In genomic region chr17:87335727-87336126, GRCm38 (mm10) we compare ENCODE assay signal across 18 mouse cellular contexts. TPM values are rescaled to one million over a fixed set of nuclear protein-coding genes. Genes with fewer than 3 reads are reported as not detected.
A peak's percentile ranks its signal among the peaks of the same experiment; 100 is the strongest.
DNase-seq lines count a peak whose midpoint lies in the region; ATAC-seq and TF ChIP-seq lines count a peak whose summit lies in the region.
"Had no signal": no experiment of that assay in that cellular context is flagged by ENCODE, and none has a peak within 500 bp of the region (broad histone marks: within the 10 kb centered on the region; RNA-seq: fewer than 3 reads in every experiment).

No protein-coding gene starts in this region.

- H3K9me3 ChIP-seq in kidney, postnatal 0 days (replicated peaks; ENCODE audit: low read length) = no peaks in the 10 kb centered on the region
- H3K9me3 ChIP-seq in midbrain, postnatal 0 days (ENCODE audit: low read length) = no peaks in the 10 kb centered on the region
- H3K9me3 ChIP-seq in midbrain, embryonic 13.5 days = no peaks in the 10 kb centered on the region
- H3K9me3 ChIP-seq: forebrain, embryonic 12.5 days; heart, embryonic 12.5 days; kidney, embryonic 15.5 days; limb, embryonic 13.5 days had no signal

- H3K27ac ChIP-seq in cerebellum, adult 2 months (ENCODE audit: insufficient read depth, low read length) = no peak overlapping the region
- no peak overlapping the region for H3K27ac ChIP-seq in kidney, postnatal 0 days
- no peak overlapping the region for H3K27ac ChIP-seq in midbrain, postnatal 0 days (ENCODE audit: low read depth, low read length)
- no peak overlapping the region for H3K27ac ChIP-seq in midbrain, embryonic 13.5 days
- H3K27ac ChIP-seq: forebrain, embryonic 12.5 days; kidney, embryonic 15.5 days; limb, embryonic 13.5 days had no signal

- no peak overlapping the region for H3K9ac ChIP-seq in kidney, postnatal 0 days (ENCODE audit: low read depth, low read length)
- H3K9ac ChIP-seq in midbrain, postnatal 0 days (replicated peaks; ENCODE audit: low read length, poor library complexity, severe bottlenecking) = no peak overlapping the region
- no peak overlapping the region for H3K9ac ChIP-seq in midbrain, embryonic 13.5 days (replicated peaks)
- H3K9ac ChIP-seq: forebrain, embryonic 12.5 days; heart, embryonic 12.5 days; kidney, embryonic 15.5 days; limb, embryonic 13.5 days had no signal

- H3K4me3 ChIP-seq in cerebellum, adult 2 months (replicated peaks; ENCODE audit: insufficient read depth, low read depth, low read length) = no peak overlapping the region
- no peak overlapping the region for H3K4me3 ChIP-seq in kidney, postnatal 0 days (replicated peaks; ENCODE audit: low read depth, low read length)
- no peak overlapping the region for H3K4me3 ChIP-seq in midbrain, postnatal 0 days (ENCODE audit: low read depth, low read length)
- no peak overlapping the region for H3K4me3 ChIP-seq in midbrain, embryonic 13.5 days (replicated peaks)
- H3K4me3 ChIP-seq: forebrain, embryonic 12.5 days; heart, embryonic 12.5 days; kidney, embryonic 15.5 days; limb, embryonic 13.5 days had no signal

- no peak for TF ChIP-seq POLR2A in cerebellum, adult 2 months (IDR thresholded peaks at IDR 0.05; ENCODE audit: borderline replicate concordance, insufficient read depth, low read length)

- 88% methylated on average over 2 of the region's 2 CpGs for WGBS in cerebellum, adult 2 months
- 81% methylated on average over 2 of the region's 2 CpGs for WGBS in kidney, postnatal 0 days
- 82% methylated on average over 2 of the region's 2 CpGs for WGBS in midbrain, postnatal 0 days
- WGBS in midbrain, embryonic 13.5 days = 82% methylated on average over 2 of the region's 2 CpGs

- TF ChIP-seq CTCF in cerebellum, adult 2 months (IDR thresholded peaks at IDR 0.05; ENCODE audit: borderline replicate concordance, insufficient read depth, low read depth, low read length) = peak; percentile 21; the same call in 1 of the 2 replicates
- peak; percentile 18; the same call in 1 of the 2 replicates for TF ChIP-seq CTCF in kidney, postnatal 0 days (IDR thresholded peaks at IDR 0.05; ENCODE audit: low read depth)
- peak; percentile 48 for TF ChIP-seq CTCF in midbrain, postnatal 0 days (IDR thresholded peaks at IDR 0.05)

- H3K4me1 ChIP-seq in cerebellum, adult 2 months (ENCODE audit: control insufficient read depth, insufficient read depth, low read length) = peaks cover 37% of the 10 kb centered on the region
- peaks cover 5% of the 10 kb centered on the region; the same call in 1 of the 2 replicates for H3K4me1 ChIP-seq in kidney, postnatal 0 days (replicated peaks; ENCODE audit: insufficient read depth, low read length)
- H3K4me1 ChIP-seq in midbrain, postnatal 0 days (ENCODE audit: insufficient read depth, low read length) = peaks cover 22% of the 10 kb centered on the region
- H3K4me1 ChIP-seq in midbrain, embryonic 13.5 days (replicated peaks) = peaks cover 23% of the 10 kb centered on the region

- no peak for ATAC-seq in kidney, postnatal 0 days (replicated peaks; ENCODE audit: low FRiP score, low read depth)
- no peak for ATAC-seq in midbrain, postnatal 0 days (ENCODE audit: low FRiP score)
- no peak for ATAC-seq in midbrain, embryonic 13.5 days
- ATAC-seq in megakaryocyte-erythroid progenitor cell, adult 5-6 weeks (replicated peaks; ENCODE audit: low FRiP score, low TSS enrichment, poor library complexity, severe bottlenecking) = no peak
- ATAC-seq: activated CD4-positive, CD25-positive, alpha-beta regulatory T cell, adult 4 months; midbrain, embryonic 16.5 days had no signal

- DNase-seq in cerebellum, adult 2 months = no peak
- no peak for DNase-seq in cerebellum, adult 11-12 months
- DNase-seq in kidney, postnatal 0 days (ENCODE audit: low spot score) = no peak
- DNase-seq in kidney, adult 11 months = no peak
- DNase-seq in midbrain, postnatal 0 days (ENCODE audit: low spot score) = no peak
- DNase-seq in cerebellum, adult 9-10 months = no peak
- DNase-seq: adrenal gland, postnatal 25 days; cerebellum, adult 9-11 months; heart, postnatal 4 days; thymus, postnatal 25 days had no signal

- no peak overlapping the region for H3K4me2 ChIP-seq in kidney, postnatal 0 days (ENCODE audit: low read length)
- no peak overlapping the region for H3K4me2 ChIP-seq in midbrain, postnatal 0 days (ENCODE audit: low read depth, low read length, poor library complexity, severe bottlenecking)
- H3K4me2 ChIP-seq in midbrain, embryonic 13.5 days (replicated peaks) = no peak overlapping the region
- H3K4me2 ChIP-seq: forebrain, embryonic 12.5 days; heart, embryonic 12.5 days; kidney, embryonic 15.5 days; limb, embryonic 13.5 days had no signal

- H3K36me3 ChIP-seq in kidney, postnatal 0 days (ENCODE audit: insufficient read depth, low read length) = 0 out of 2 replicates have a peak, but pooled peaks cover 2% of the 10 kb centered on the region
- no peaks in the 10 kb centered on the region for H3K36me3 ChIP-seq in midbrain, postnatal 0 days (ENCODE audit: insufficient read depth, low read length)
- no peaks in the 10 kb centered on the region for H3K36me3 ChIP-seq in midbrain, embryonic 13.5 days
- H3K36me3 ChIP-seq: forebrain, embryonic 12.5 days; heart, embryonic 12.5 days; kidney, embryonic 15.5 days; limb, embryonic 13.5 days had no signal

- H3K27me3 ChIP-seq in cerebellum, adult 2 months (ENCODE audit: control insufficient read depth, insufficient read depth, low read length) = no peaks in the 10 kb centered on the region
- no peaks in the 10 kb centered on the region for H3K27me3 ChIP-seq in kidney, postnatal 0 days (ENCODE audit: insufficient read depth, low read length)
- no peaks in the 10 kb centered on the region for H3K27me3 ChIP-seq in midbrain, postnatal 0 days (ENCODE audit: insufficient read depth, low read length)
- H3K27me3 ChIP-seq in midbrain, embryonic 13.5 days = no peaks in the 10 kb centered on the region
- H3K27me3 ChIP-seq: kidney, embryonic 15.5 days had no signal

RNA-seq across cellular contexts. Expression of gene Ttc7, which starts 53.0 kb away (rescaled TPM):
- 5.9 and 6.3 TPM in 2 replicates for polyA plus RNA-seq in cerebellum, adult 2 months (2012; rRNA removed)
- 15.4 and 16.3 TPM in 2 replicates for polyA plus RNA-seq in kidney, postnatal 0 days (2015; fragmentation: Nextera tagmentation; extraction: Ambion mirVana)
- total RNA-seq in midbrain, postnatal 0 days (2014; rRNA removed) = 5.3 and 13.9 TPM in 2 replicates
- polyA plus RNA-seq in midbrain, postnatal 0 days (2015; fragmentation: Nextera tagmentation; extraction: Ambion mirVana) = 9.9 and 11.1 TPM in 2 replicates
- polyA plus RNA-seq in midbrain, embryonic 13.5 days (2015; fragmentation: Nextera tagmentation; extraction: Ambion mirVana) = 2.8 and 4.3 TPM in 2 replicates
- total RNA-seq in megakaryocyte-erythroid progenitor cell, adult 5-6 weeks (2014; fragmentation: Nextera tagmentation) = 56.9 and 94.9 TPM in 2 replicates
- total RNA-seq in megakaryocyte-erythroid progenitor cell, adult 5-6 weeks (2017) = 34.2 and 49.5 TPM in 2 replicates
